Mouse (Mus musculus) kidney, adult 2 months (tissue): Measurements from ENCODE around the gene Ifngr2.

ENCODE experiments used
- CTCF ChIP-seq: fragments of 200-500 bp; conservative IDR thresholded peaks from 2 replicates; pipeline ENCODE4 v1.5.1; 2011; ENCODE audit warnings: low read depth, mild to moderate bottlenecking, control low read depth, low read length, moderate library complexity, mixed read lengths; ENCODE audit not compliant: insufficient read depth, insufficient read length
- POLR2A ChIP-seq: fragments of 200-500 bp; IDR thresholded peaks from one replicate; pipeline ENCODE4 v1.6.1; 2011; ENCODE audit warnings: low read depth, low read length, control low read depth

DNA sequence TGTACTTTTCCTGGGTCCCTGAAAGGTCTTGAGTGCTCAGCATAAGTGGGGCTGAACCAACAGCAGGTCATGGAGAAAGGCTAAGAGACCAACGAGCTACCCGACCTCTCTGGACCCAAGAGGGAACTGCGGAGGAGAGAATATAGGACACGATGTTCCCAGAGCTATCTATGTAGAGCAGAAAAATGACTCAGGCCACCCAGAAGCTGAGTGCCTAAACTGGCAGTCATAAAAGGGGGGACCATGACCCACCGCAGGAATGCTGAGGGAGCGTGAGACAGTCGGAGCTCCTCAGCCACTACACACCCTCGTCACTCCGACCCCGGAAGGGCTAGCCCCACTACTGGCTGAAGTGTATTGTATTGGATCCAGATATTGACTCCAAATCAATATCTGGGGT lies 22.1 kb downstream of the Ifngr2 start:
- no peak for TF ChIP-seq CTCF
- TF ChIP-seq POLR2A, result no peak
